Mouse (Mus musculus) retina, embryonic 14.5 days (tissue): ENCODE data around the gene Plet1.
A peak's percentile ranks its signal among the peaks of the same experiment; 100 is the strongest.

Source experiments
- DNase-seq: peaks from one replicate; pipeline ENCODE4 v3.0.0-alpha.2; 2015; ENCODE audit warnings: low spot score

Plet1 gene

DNA sequence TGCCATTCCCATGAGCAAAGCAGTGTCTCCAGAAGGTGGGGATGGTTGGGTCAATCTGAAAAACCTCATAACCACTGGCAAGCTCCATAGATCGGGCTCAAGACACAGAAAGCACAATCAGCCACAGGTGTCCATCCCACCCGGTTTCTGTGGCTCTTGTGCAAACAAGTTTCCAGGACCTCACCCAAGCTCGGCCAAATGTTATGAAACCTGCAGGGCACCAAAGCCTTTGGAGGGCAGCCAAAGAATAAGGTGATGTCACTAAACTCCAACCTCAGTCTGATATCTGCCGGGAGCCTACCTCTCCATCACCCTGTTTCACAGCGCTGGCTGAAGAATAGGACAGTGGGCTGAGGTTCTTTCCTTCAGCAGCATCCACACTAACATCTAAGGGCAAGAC is 41.6 kb downstream of the Plet1 start:
- no peak for DNase-seq

- DNase-seq, result no peak
These were observed 42.3 kb downstream of the Plet1 start for GRCm38 (mm10) chr9:50536603-50537135.

GRCm38 (mm10) chr9:50537295-50537694 is 43.0 kb downstream of the Plet1 start:
- no peak for DNase-seq

DNA sequence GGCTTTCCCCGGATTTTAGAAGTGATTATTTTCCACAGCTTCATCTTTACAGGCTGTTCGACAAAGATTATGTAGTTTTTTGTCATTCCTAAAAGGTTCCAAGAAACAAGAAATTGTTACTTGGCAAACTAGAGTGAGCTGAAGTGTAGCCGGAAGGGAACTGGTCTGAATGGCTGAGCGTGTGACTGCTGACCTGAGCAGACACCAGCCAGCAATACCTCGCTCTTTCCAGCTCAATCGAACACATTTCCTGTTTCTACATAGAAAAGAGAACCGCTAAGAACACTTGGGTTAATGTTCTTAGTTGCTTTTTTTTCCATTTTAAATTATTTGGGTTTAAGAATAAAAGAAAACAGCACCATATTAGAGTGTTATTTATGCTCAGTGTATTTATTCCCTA is 45.8 kb downstream of the Plet1 start:
- no peak for DNase-seq

DNA sequence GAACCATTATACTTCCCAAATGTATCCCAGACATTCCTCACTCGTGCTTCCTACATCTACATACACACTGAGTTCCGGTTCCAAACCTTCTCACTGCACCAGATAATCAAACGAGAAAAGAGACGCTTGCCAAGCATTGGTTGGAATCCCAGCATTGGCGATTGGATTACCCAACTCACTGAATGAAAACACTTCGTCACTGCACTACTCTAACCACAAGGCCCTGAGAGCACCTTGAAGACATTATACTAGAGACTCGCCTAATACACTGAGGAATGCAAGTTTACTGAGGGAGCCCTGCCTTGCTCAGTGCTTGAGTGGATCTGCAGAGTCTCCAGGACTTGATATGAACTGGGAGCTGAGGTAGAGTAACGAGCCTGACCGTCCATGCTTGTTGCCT is 48.1 kb downstream of the Plet1 start:
- no peak for DNase-seq

DNA sequence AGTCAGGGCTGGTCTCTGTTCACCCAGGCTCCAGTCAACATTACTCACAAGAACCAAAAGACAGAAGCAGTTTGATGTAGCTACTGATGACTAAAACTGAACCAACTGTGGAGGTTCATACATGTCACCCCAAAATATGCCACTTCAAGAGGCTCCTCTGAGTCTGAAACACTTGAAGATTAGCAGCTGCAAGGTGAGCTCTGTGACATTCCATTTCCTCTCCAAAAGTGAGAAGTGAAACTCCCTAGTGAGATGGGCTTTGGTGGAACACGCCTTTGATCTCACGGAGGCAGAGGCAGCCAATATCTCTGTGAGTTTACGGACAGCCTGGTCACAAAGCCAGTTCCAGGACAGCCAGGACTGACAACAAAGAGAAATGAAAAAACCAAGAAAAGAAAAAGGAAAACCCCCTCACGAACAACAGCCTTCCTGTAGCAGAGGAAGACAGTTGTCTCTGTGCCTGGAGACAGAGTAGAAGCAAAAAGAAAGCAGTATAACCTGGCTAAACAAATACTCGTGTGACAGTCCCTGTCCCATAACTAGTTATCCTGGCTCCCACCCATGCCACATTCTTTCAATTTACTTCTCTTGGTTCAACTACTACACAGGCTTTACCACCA is 53.6 kb downstream of the Plet1 start:
- no peak for DNase-seq

DNA sequence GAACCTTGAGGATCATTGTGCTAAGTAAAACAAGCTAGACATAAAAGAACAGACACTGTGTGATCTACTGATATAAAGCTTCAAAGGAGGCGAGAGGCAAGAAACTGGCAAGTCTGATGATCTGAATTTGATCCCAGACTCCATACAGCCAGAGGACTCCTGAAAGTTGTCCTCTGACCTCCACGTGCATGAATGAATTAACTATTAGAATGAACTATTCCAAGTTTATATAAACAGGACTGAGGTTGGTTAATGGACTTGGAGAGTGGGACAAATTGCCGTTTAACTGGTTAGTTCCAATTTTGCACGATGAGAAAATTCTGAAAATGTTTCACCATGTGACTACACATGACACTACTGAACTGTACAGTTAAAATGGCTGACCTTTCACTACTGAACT is 54.6 kb downstream of the Plet1 start:
- DNase-seq, result no peak

GRCm38 (mm10) chr9:50552206-50552605 is 57.9 kb downstream of the Plet1 start:
- no peak for DNase-seq

DNA sequence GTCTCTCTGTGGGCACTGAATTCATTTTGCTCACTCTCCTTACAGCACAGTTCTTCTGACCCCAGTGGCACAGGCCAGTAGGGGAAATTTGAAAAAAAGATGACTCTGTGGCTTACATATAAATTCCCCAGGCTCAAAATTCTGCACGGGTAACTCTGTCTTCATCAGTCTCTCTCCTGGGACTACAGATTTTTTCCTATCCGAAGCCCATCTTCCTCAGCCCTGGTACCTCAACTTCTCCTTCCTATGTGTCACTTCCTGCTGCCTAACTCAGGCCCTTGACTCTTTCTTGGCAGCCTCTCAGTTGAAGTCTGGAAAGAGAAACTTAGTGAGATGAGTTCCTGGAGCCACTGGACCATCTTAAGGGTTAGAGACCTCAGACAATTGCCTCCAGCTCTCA is 59.2 kb downstream of the Plet1 start:
- no peak for DNase-seq

GRCm38 (mm10) chr9:50554241-50555093 is 60.1 kb downstream of the Plet1 start, which contains the start of gene Il18:
Il18 (plus strand) TSS chr9:50554827.
- peak; percentile 65 for DNase-seq

DNA sequence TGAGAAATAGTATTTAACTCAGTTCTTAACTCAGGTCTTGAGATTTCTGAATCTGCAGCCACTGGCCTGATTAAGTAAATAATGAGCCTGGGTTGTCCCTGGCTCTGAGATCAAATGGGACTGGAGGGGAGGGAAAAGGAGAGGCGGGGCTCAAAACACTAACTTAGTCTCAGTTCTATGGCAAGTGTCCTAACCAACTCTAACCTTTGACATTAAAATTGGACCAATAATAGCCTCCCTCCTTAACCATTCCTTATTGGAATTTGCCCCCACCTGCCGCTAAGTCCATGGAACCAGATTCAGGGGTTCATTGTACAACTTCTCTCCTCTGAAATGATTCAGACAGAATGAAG is 60.7 kb downstream of the Plet1 start, which contains the start of gene Bco2:
Gene Bco2 (minus strand): TSS at position 88 of the 353 bp plus-strand sequence.
- no peak for DNase-seq
